Mouse (Mus musculus) left cerebral cortex, adult 6 months (tissue): ENCODE measurements around the gene Tgfa. TPM values are rescaled to one million over a fixed set of nuclear protein-coding genes. Genes with fewer than 3 reads are reported as not detected.

Experiments used
- long read RNA-seq, 2 experiments: library from polyadenylated mRNA; unstranded; transcript quantifications; one replicate each; pipeline ENCODE4 v2.0.0; 2019 to 2020
- polyA plus RNA-seq: library from polyadenylated mRNA; unstranded; fragments of <200 nt; fragmentation: Nextera tagmentation; gene quantifications from 2 replicates; pipeline ENCODE4 v1.2.3, GENCODE M21; 2021

The Tgfa gene
- 11.5 and 13.3 TPM in 2 replicates for polyA plus RNA-seq
- long read RNA-seq, experiment 1, full-length matches to known transcripts = 70 of 103 reads
- long read RNA-seq, experiment 1, partial matches to known transcripts = 11 of 103 reads
- long read RNA-seq, experiment 1, other reads (novel, unspliced or antisense) = 22 of 103 reads
- long read RNA-seq, experiment 2, full-length matches to known transcripts = 2 of 14 reads
- long read RNA-seq, experiment 2, partial matches to known transcripts = 0 of 14 reads
- long read RNA-seq, experiment 2, other reads (novel, unspliced or antisense) = 12 of 14 reads

GRCm38 (mm10) chr6:86194941-86195932 lies at the start of gene Tgfa:
Tgfa (plus strand) TSS chr6:86195223.

Other genes with a start within 250 kb of the Tgfa start
- 10.1 and 12.5 TPM in 2 replicates for gene Dusp11, start 233.6 kb upstream of the Tgfa start, polyA plus RNA-seq
- gene Figla, start 179.1 kb upstream of the Tgfa start, polyA plus RNA-seq = not detected in 2 replicates
- gene Add2, start 166.5 kb upstream of the Tgfa start, polyA plus RNA-seq = 74.7 and 75.3 TPM in 2 replicates
- 37.3 and 46.2 TPM in 2 replicates for gene Fam136a, start 170.4 kb downstream of the Tgfa start, polyA plus RNA-seq
- gene Snrpg, start 176.1 kb downstream of the Tgfa start, polyA plus RNA-seq = 261 and 333 TPM in 2 replicates
- 53.0 and 80.1 TPM in 2 replicates for gene Pcyox1, start 201.9 kb downstream of the Tgfa start, polyA plus RNA-seq
- gene Tia1, start 209.0 kb downstream of the Tgfa start, polyA plus RNA-seq = 25.4 and 26.9 TPM in 2 replicates
- 7.7 TPM in 1 of 2 replicates, not detected in the other for gene Gm44790, start 231.4 kb downstream of the Tgfa start, polyA plus RNA-seq
- gene C87436, start 243.2 kb downstream of the Tgfa start, polyA plus RNA-seq = 17.1 and 19.3 TPM in 2 replicates